Mouse (Mus musculus) liver, embryonic 14.5 days (tissue): Measurements from ENCODE around the gene Nfe2l2. TPM values are rescaled to one million over a fixed set of nuclear protein-coding genes. Genes with fewer than 3 reads are reported as not detected.
A peak's percentile ranks its signal among the peaks of the same experiment; 100 is the strongest.

Experiments
- ATAC-seq: fragments of 200-750 bp; cut with Nextera tagmentation; 2 replicates; pipeline ENCODE4 v1.8.0; 2017; ENCODE audit warnings: moderate number of reproducible peaks, mild to moderate bottlenecking, moderate library complexity; ENCODE audit not compliant: insufficient read depth
- DNase-seq, 3 experiments: peaks; one replicate each; pipeline ENCODE4 v3.0.0-alpha.2; 2012 to 2013; ENCODE audit warnings: low read depth in 3 of 3, low spot score in 3 of 3
- H3K27ac ChIP-seq: fragments of 300-500 bp; sonication (generic); 2 replicates; pipeline ENCODE4 v1.5.1; 2014; ENCODE audit warnings: moderate library complexity, mild to moderate bottlenecking, control low read depth, inconsistent platforms
- H3K27me3 ChIP-seq: fragments of 300-500 bp; sonication (generic); 2 replicates; pipeline ENCODE4 v1.6.1; 2014; ENCODE audit warnings: mild to moderate bottlenecking, low read length, moderate library complexity; ENCODE audit not compliant: control insufficient read depth, insufficient read depth
- H3K36me3 ChIP-seq: fragments of 300-500 bp; sonication (generic); replicated peaks from 2 replicates; pipeline ENCODE4 v1.6.1; 2014; ENCODE audit warnings: low read depth; ENCODE audit not compliant: control insufficient read depth, insufficient read depth
- H3K4me1 ChIP-seq, 2 experiments: fragments of 200-500 bp in 1 of 2; fragments of 300-500 bp in 1 of 2; sonication (generic) in 1 of 2; replicated peaks; 2 replicates each; pipeline ENCODE4 v1.6.1; 2012 to 2014; ENCODE audit warnings: antibody characterized with exemption in 1 of 2, inconsistent platforms in 1 of 2, low read length in 1 of 2; ENCODE audit not compliant: control insufficient read depth in 2 of 2, insufficient read depth in 2 of 2
- H3K4me2 ChIP-seq: fragments of 300-500 bp; sonication (generic); 2 replicates; pipeline ENCODE4 v1.6.1; 2014; ENCODE audit warnings: low read depth, mild to moderate bottlenecking, control low read depth, moderate library complexity
- H3K4me3 ChIP-seq, 2 experiments: fragments of 200-500 bp in 1 of 2; fragments of 300-500 bp in 1 of 2; sonication (generic) in 1 of 2; 2 replicates each; pipeline ENCODE4 v1.5.1; 2012 to 2014; ENCODE audit warnings: low read depth in 2 of 2, low read length in 2 of 2, mild to moderate bottlenecking in 2 of 2, control low read depth in 1 of 2, inconsistent platforms in 1 of 2, moderate library complexity in 1 of 2; ENCODE audit not compliant: insufficient read depth in 1 of 2
- H3K9ac ChIP-seq: fragments of 300-500 bp; sonication (generic); replicated peaks from 2 replicates; pipeline ENCODE4 v1.6.1; 2014; ENCODE audit warnings: mild to moderate bottlenecking, control low read depth, moderate library complexity
- H3K9me3 ChIP-seq: fragments of 300-500 bp; sonication (generic); 2 replicates; pipeline ENCODE4 v1.6.1; 2016; ENCODE audit warnings: low read length, mixed read lengths; ENCODE audit not compliant: control insufficient read depth
- CTCF ChIP-seq: IDR thresholded peaks from 2 replicates; pipeline ENCODE4 v1.5.1; 2016; ENCODE audit warnings: antibody characterized with exemption, low read depth, control low read depth
- EP300 ChIP-seq: IDR thresholded peaks from 2 replicates; pipeline ENCODE4 v1.6.1; 2016; ENCODE audit warnings: antibody characterized with exemption, low read depth
- WGBS: fragments of 180-500 bp; shearing (Covaris S2); extraction: QIAGEN DNeasy Blood & Tissue Kit; methylation state at CpG from one replicate; pipeline ENCODE4 v1.1.7; 2014; ENCODE audit not compliant: insufficient replicate concordance; 5-methylcytosine and 5-hydroxymethylcytosine counted together
- polyA plus RNA-seq, 2 experiments: library from polyadenylated mRNA; depleted of rRNA in 1 of 2; stranded (reverse) in 1 of 2; unstranded in 1 of 2; fragments of >200 nt; fragmentation: Nextera tagmentation in 1 of 2; extraction: Ambion mirVana in 1 of 2; gene quantifications; 2 replicates each; pipeline versions ENCODE4 v1.2.1 to v1.2.3; 2012 to 2014

Gene Nfe2l2
- polyA plus RNA-seq, 2 experiments = 30.4 to 40.0 TPM

DNA sequence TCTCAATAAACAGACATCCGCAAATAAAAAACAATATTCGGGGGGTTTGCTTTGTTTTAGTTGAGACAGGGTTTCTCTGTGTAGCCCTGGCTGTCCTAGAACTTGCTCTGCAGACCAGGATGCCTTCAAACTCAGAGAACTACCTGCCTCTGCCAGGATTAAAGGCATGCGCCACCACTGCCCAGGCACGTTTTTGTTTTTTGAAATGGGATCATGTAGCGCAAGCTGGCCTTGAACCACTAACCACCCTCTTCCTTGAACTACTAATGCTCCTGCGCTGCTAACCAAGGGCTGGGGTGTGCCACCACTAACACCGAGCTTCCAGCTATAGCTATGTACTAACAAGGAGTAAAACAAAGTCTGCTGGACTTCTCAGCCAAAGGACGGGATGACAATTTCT is 24.5 kb downstream of the Nfe2l2 start:
- Histone ChIP-seq H3K36me3 (peaks cover 37% of the 10 kb centered on the region), H3K27me3 (no peaks in the 10 kb centered on the region), H3K4me2 (no peak overlapping the region), H3K9me3 (no peaks in the 10 kb centered on the region), H3K4me1 (peaks cover 4 to 16% of the 10 kb centered on the region in 2 experiments; a peak in 3 of 4 replicates), H3K27ac (no peak overlapping the region), H3K9ac (no peak overlapping the region), H3K4me3 (no peak overlapping the region)
- no peak for DNase-seq
- 85% methylated on average over 8 of the region's 8 CpGs for WGBS
- no peak for ATAC-seq
- TF ChIP-seq CTCF (no peak), EP300 (no peak)

DNA sequence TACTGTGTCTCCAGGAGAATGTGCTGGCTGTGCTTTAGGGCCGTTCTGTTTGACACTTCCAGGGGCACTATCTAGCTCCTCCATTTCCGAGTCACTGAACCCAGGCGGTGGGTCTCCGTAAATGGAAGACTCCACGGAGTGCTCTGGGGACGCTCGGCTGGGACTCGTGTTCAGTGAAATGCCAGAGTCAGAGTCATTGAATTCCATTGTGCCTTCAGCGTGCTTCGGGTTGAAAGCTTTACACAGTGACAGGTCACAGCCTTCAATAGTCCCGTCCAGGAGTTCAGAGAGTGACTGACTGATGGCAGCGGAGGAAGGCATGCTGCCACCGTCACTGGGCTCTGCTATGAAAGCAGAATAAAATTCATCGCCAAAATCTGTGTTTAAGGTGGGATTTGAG is 27.9 kb downstream of the Nfe2l2 start:
- peaks cover 38% of the 10 kb centered on the region for H3K36me3 ChIP-seq
- ATAC-seq (no peak), DNase-seq (no peak)
- 89% methylated on average over 14 of the region's 14 CpGs for WGBS
- no peaks in the 10 kb centered on the region for H3K9me3 ChIP-seq
- H3K4me2 ChIP-seq = no peak overlapping the region
- no peak overlapping the region for H3K4me3 ChIP-seq
- H3K9ac ChIP-seq = no peak overlapping the region
- TF ChIP-seq CTCF = no peak
- no peak for TF ChIP-seq EP300
- no peaks in the 10 kb centered on the region for H3K27me3 ChIP-seq
- 0 out of 4 replicates have a peak, but pooled peaks cover under 1 to 2% of the 10 kb centered on the region in 2 experiments for H3K4me1 ChIP-seq
- no peak overlapping the region for H3K27ac ChIP-seq

DNA sequence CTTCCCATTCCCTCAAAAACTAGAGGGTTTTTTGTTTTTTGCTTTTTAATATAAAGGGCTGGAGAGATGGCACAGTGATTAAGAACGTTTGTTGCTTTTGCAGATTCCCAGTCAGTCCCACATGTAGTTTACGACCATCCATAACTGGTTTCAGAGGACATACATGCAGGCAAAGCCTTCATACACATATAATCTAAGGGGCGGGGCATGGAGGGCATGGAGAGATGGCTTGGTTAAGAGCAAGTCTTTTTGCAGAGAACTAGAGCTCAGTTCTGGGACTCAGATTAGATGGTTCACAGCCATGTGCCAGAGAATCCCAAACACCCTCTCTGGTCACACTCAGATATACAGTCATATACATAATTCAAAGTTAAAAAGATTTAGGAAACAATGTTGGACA is 31.9 kb downstream of the Nfe2l2 start:
- Histone ChIP-seq H3K4me3 (no peak overlapping the region), H3K27ac (no peak overlapping the region), H3K9ac (no peak overlapping the region), H3K27me3 (no peaks in the 10 kb centered on the region), H3K4me1 (no peaks in the 10 kb centered on the region), H3K9me3 (no peaks in the 10 kb centered on the region), H3K4me2 (no peak overlapping the region), H3K36me3 (peaks cover 24% of the 10 kb centered on the region)
- WGBS = 53% methylated on average over 3 of the region's 3 CpGs
- DNase-seq = no peak
- no peak for TF ChIP-seq CTCF
- TF ChIP-seq EP300 = no peak
- no peak for ATAC-seq

DNA sequence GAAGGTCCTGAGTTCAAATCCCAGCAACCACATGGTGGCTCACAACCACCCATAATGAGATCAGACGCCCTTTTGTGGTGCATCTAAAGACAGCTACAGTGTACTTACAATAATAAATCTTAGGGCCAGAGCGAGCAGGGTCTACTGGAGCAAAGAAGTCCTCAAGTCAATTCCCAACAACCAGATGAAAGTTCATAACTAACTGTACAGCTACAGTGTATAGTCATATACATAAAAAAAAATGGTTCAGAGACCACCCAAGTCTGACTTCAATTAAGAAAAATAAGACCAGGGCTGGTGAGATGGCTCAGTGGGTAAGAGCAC is 33.1 kb downstream of the Nfe2l2 start:
- TF ChIP-seq EP300 (no peak), CTCF (no peak)
- 77% methylated on average over 2 of the region's 2 CpGs for WGBS
- no peak overlapping the region for H3K27ac ChIP-seq
- H3K9ac ChIP-seq = no peak overlapping the region
- no peaks in the 10 kb centered on the region for H3K9me3 ChIP-seq
- ATAC-seq (no peak), DNase-seq (no peak)
- no peaks in the 10 kb centered on the region for H3K27me3 ChIP-seq
- H3K4me2 ChIP-seq = no peak overlapping the region
- no peaks in the 10 kb centered on the region for H3K4me1 ChIP-seq
- no peak overlapping the region for H3K4me3 ChIP-seq
- H3K36me3 ChIP-seq = peaks cover 11% of the 10 kb centered on the region

- no peaks in the 10 kb centered on the region for H3K9me3 ChIP-seq
- TF ChIP-seq CTCF = peak; percentile 26; the same call in 1 of the 2 replicates
- no peak for TF ChIP-seq EP300
- DNase-seq = no peak
- H3K9ac ChIP-seq = no peak overlapping the region
- no peak for ATAC-seq
- no peak overlapping the region for H3K4me3 ChIP-seq
- no peak overlapping the region for H3K27ac ChIP-seq
- H3K27me3 ChIP-seq = no peaks in the 10 kb centered on the region
- H3K4me2 ChIP-seq = no peak overlapping the region
- H3K36me3 ChIP-seq = peaks cover 8% of the 10 kb centered on the region
- H3K4me1 ChIP-seq = no peaks in the 10 kb centered on the region
- 64% methylated on average over 6 of the region's 6 CpGs for WGBS
Measured at GRCm38 (mm10) chr2:75670446-75671336, 33.8 kb downstream of the Nfe2l2 start.
